Mouse (Mus musculus): ENCODE measurements around the gene Ctnnal1.

- no peak for TF ChIP-seq CTCF (IDR thresholded peaks at IDR 0.05; ENCODE audit: insufficient read depth, low read depth, low read length)
- no peak for TF ChIP-seq POLR2A (IDR thresholded peaks at IDR 0.05; ENCODE audit: insufficient read depth, low read depth, low read length)
These were observed 52.9 kb downstream of the Ctnnal1 start for GRCm38 (mm10) chr4:56812096-56812495.
